Mouse (Mus musculus) heart, embryonic 16.5 days (tissue): ENCODE measurements around the gene Nup153. TPM values are rescaled to one million over a fixed set of nuclear protein-coding genes. Genes with fewer than 3 reads are reported as not detected.

Experiments
- ATAC-seq: fragments of 200-750 bp; cut with Nextera tagmentation; replicated peaks from 2 replicates; pipeline ENCODE4 v1.8.0; 2017; ENCODE audit warnings: moderate number of reproducible peaks; ENCODE audit not compliant: insufficient read depth, low FRiP score; ENCODE audit errors: extremely low read depth
- H3K27ac ChIP-seq: fragments of 300-500 bp; sonication (generic); 2 replicates; pipeline ENCODE4 v1.5.1; 2014; ENCODE audit warnings: mild to moderate bottlenecking, low read length, control low read depth, moderate library complexity
- H3K27me3 ChIP-seq: fragments of 300-500 bp; sonication (generic); 2 replicates; pipeline ENCODE4 v1.6.1; 2014; ENCODE audit warnings: low read length, mixed read lengths; ENCODE audit not compliant: control insufficient read depth, insufficient read depth
- H3K36me3 ChIP-seq: fragments of 300-500 bp; sonication (generic); 2 replicates; pipeline ENCODE4 v1.6.1; 2014; ENCODE audit not compliant: control insufficient read depth, insufficient read depth
- H3K4me1 ChIP-seq: fragments of 300-500 bp; sonication (generic); 2 replicates; pipeline ENCODE4 v1.6.1; 2014; ENCODE audit warnings: low read length, mixed read lengths; ENCODE audit not compliant: control insufficient read depth, insufficient read depth
- H3K4me2 ChIP-seq: fragments of 300-500 bp; sonication (generic); 2 replicates; pipeline ENCODE4 v1.6.1; 2014; ENCODE audit warnings: low read depth, mild to moderate bottlenecking, control low read depth, low read length
- H3K4me3 ChIP-seq: fragments of 300-500 bp; sonication (generic); 2 replicates; pipeline ENCODE4 v1.5.1; 2014; ENCODE audit warnings: mild to moderate bottlenecking, control low read depth, low read length
- H3K9ac ChIP-seq: fragments of 300-500 bp; sonication (generic); 2 replicates; pipeline ENCODE4 v1.6.1; 2014; ENCODE audit warnings: low read length, control low read depth
- H3K9me3 ChIP-seq: fragments of 300-500 bp; sonication (generic); replicated peaks from 2 replicates; pipeline ENCODE4 v1.6.1; 2016; ENCODE audit warnings: low read length; ENCODE audit not compliant: control insufficient read depth
- WGBS: fragments of 180-500 bp; shearing (Covaris S2); extraction: QIAGEN DNeasy Blood & Tissue Kit; methylation state at CpG from one replicate; pipeline ENCODE4 v1.1.7; 2014; 5-methylcytosine and 5-hydroxymethylcytosine counted together
- polyA plus RNA-seq: library from polyadenylated mRNA; unstranded; fragments of >200 nt; fragmentation: Nextera tagmentation; extraction: Ambion mirVana; gene quantifications from 2 replicates; pipeline ENCODE4 v1.2.1, GENCODE M21; 2015

Gene Nup153
- polyA plus RNA-seq, 1 experiment from 2014 or later = 12.7 TPM

DNA sequence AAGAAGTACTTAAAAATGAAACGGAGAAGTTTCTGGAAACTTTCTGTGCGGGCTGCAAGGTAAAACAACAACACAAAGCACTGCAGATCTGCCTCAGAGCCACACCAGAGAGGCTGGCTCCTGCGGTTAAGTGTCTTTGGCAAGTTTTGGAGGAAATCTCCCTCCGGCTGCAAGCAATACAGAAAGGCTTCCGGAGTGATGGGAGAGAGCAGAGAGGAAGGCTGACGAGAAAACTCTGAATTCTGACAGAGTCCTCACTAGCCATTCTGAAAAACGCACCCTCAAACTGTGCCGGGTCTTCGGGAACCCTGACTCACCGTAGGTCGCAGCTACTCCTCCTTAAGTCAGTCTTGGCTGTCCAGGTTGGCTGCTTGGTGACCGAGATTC lies 8.7 kb upstream of the Nup153 start:
- Histone ChIP-seq H3K4me2 (peak overlapping the region; percentile 85), H3K4me3 (peak overlapping the region; percentile 68), H3K9ac (peak overlapping the region; percentile 72), H3K4me1 (peaks cover 3% of the 10 kb centered on the region; the same call in 1 of the 2 replicates), H3K27ac (peak overlapping the region; percentile 54), H3K9me3 (no peaks in the 10 kb centered on the region), H3K27me3 (no peaks in the 10 kb centered on the region), H3K36me3 (no peaks in the 10 kb centered on the region)
- peak; percentile 28; the same call in 1 of the 2 replicates for ATAC-seq
- 2% methylated on average over 12 of the region's 12 CpGs for WGBS

DNA sequence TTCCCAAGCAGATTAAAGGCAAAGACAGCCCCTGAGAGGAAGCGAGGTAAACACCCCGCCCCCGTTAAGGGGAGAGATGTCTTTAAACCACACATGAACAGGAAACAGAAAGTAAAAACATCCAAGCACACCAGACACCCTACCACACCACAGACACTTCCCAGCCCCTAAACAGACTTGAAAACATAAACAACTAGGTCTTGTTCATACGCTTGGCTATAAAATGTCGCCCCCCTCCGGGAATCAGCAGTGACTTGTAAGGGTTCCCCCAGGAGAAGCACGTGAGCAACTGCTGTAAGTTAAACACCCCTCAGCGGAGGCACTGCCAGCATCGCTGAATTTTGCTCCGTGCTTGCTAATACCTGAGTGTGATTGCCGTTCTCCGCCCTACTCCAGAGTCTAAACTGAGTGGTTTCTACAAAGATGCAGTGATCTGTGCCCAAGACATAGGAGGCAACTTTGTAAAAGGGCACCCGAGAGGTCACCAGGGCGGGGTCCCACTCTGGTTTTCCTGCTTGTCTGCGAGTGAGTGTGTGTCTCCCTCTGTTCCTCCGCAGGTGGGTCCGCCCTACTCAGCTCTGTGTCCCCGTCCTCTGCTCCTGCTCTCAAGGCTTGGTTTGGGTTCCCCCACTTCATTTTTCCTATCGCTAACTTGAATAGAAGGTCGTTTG lies 8.2 kb upstream of the Nup153 start:
- WGBS = under 1% methylated on average over 20 of the region's 20 CpGs
- peaks cover 3% of the 10 kb centered on the region; the same call in 1 of the 2 replicates for H3K4me1 ChIP-seq
- H3K4me3 ChIP-seq = peak overlapping the region; percentile 68
- no peaks in the 10 kb centered on the region for H3K36me3 ChIP-seq
- peak overlapping the region; percentile 72 for H3K9ac ChIP-seq
- no peaks in the 10 kb centered on the region for H3K27me3 ChIP-seq
- ATAC-seq = peak; percentile 75
- no peaks in the 10 kb centered on the region for H3K9me3 ChIP-seq
- H3K4me2 ChIP-seq = peak overlapping the region; percentile 85
- peak overlapping the region; percentile 54 for H3K27ac ChIP-seq

DNA sequence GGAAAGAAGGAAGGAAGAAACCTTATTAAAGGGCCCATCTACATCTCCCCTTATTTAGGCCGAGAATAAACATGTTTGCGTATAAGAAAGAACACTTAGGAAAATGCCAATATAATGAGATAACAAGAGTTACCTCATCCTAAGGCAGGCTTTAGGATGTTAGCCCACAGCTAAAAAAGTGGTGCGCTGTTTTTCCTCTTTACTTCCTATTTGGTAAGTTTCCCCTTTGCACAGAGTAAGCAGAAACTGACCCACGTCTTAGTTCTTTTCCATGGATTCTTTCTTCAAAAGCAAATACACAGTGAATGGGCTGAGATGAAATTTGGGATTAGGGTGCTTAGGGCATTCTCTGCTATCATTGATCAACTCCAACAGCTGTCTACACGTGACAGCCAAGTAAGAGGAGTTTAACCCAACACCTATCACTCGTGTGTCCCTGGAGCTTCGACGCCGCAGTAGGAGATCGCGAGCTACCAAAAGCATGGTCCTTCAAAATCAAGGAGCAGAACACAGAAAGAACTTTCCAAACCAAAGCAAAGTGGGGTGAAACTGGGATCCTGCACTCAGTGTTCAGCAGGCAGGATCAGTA lies 7.6 kb upstream of the Nup153 start:
- Histone ChIP-seq H3K9ac (peak overlapping the region; percentile 72), H3K27me3 (no peaks in the 10 kb centered on the region), H3K4me1 (peaks cover 3% of the 10 kb centered on the region; the same call in 1 of the 2 replicates), H3K9me3 (no peaks in the 10 kb centered on the region), H3K27ac (peak overlapping the region; percentile 54), H3K4me3 (peak overlapping the region; percentile 68), H3K4me2 (peak overlapping the region; percentile 85), H3K36me3 (no peaks in the 10 kb centered on the region)
- WGBS = 36% methylated on average over 11 of the region's 11 CpGs
- peak; percentile 12; the same call in 1 of the 2 replicates for ATAC-seq

DNA sequence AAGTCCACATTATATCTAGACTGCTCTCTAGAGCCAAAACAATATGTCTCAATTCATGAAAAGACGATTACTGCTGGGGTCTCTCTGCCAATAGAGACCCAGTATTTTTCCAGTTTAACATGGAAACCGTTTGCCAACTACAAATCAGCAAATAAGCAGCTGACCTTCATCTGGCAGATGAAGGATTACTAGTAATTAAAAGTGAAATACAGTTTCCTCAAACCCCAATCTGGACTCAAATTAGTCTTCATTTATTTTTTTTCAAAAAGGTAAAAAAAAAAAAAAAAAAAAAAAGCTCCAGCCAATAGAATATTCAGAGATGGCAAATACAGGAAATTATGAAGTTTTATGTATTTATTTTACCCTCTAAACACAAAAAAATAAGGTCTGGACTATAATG lies 2.3 kb upstream of the Nup153 start:
- H3K27ac ChIP-seq = no peak overlapping the region
- no peak overlapping the region for H3K9ac ChIP-seq
- WGBS = 62% methylated on average over 2 of the region's 2 CpGs
- H3K4me2 ChIP-seq = no peak overlapping the region
- ATAC-seq = no peak
- no peak overlapping the region for H3K4me3 ChIP-seq
- no peaks in the 10 kb centered on the region for H3K36me3 ChIP-seq
- H3K4me1 ChIP-seq = peaks cover 6% of the 10 kb centered on the region
- no peaks in the 10 kb centered on the region for H3K9me3 ChIP-seq
- no peaks in the 10 kb centered on the region for H3K27me3 ChIP-seq

DNA sequence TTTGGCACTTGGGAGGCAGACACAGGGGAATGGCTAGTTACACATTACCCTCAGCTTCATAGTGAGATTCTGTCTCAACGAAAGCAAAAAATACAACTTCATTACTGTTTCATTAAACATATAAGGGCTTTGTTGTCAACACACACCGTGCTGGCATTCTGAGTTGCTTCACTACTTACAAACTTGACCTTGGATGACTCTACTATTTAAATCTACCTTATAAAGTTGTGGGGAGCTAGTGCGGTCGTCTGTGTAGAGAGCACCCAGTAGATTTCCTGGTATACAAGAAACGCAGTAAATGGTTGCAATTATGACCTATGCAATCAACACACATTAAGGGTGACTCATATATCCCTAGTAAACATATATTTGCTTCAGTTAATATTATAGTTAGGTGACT lies 671 bp upstream of the Nup153 start:
- no peaks in the 10 kb centered on the region for H3K27me3 ChIP-seq
- no peak for ATAC-seq
- 20% methylated on average over 5 of the region's 5 CpGs for WGBS
- H3K9me3 ChIP-seq = no peaks in the 10 kb centered on the region
- peaks cover 12% of the 10 kb centered on the region for H3K4me1 ChIP-seq
- no peaks in the 10 kb centered on the region for H3K36me3 ChIP-seq
- peak overlapping the region; percentile 67 for H3K9ac ChIP-seq
- peak overlapping the region; percentile 83 for H3K27ac ChIP-seq
- peak overlapping the region; percentile 64 for H3K4me2 ChIP-seq
- peak overlapping the region; percentile 99 for H3K4me3 ChIP-seq

DNA sequence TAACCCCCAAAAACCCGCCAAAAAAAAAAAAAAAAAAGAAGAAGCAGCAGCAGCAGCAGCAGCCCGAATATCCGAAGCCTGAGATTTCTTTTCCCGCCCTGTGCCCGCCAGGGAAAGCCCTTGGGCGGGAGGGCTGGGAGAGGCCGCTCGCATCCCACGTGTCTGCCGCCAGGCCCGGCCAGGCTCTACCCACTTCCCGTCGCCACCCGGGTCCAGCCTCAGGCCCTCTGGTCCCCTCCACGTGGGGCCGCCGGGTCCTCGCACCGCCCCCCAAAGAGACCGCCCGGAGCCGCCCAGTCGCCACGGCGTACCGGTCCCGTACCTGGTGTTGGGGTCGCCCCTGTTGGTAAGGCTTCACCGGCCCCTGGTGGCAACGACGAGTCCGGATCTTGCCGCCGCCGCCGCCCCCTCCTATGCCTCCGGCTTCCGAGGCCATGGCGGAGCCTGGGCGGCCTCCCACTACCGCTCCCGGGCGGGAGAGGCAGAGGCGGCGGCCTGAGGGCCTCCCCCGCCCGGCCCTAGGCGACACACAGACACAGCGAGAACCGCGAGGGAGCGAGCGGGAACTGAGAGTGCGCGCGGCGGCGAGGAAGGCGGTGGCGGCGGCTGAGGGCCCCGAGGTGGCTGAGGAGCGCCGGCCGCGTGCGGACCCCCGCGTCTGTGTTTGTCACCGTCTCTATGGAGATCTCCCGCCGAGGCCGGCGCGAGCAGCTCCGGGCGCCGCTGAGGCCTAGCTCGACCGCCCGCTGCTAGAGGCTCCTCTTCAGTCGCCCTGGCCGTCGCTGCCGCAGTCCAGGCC lies 503 bp downstream of the Nup153 start:
- H3K36me3 ChIP-seq = no peaks in the 10 kb centered on the region
- peak; percentile 74 for ATAC-seq
- no peaks in the 10 kb centered on the region for H3K27me3 ChIP-seq
- WGBS = 0% methylated on average over 84 of the region's 85 CpGs
- peak overlapping the region; percentile 95 for H3K27ac ChIP-seq
- H3K4me3 ChIP-seq = peak overlapping the region; percentile 99
- peak overlapping the region; percentile 76 for H3K4me2 ChIP-seq
- peaks cover 12% of the 10 kb centered on the region for H3K4me1 ChIP-seq
- H3K9ac ChIP-seq = peak overlapping the region; percentile 96
- H3K9me3 ChIP-seq = no peaks in the 10 kb centered on the region

DNA sequence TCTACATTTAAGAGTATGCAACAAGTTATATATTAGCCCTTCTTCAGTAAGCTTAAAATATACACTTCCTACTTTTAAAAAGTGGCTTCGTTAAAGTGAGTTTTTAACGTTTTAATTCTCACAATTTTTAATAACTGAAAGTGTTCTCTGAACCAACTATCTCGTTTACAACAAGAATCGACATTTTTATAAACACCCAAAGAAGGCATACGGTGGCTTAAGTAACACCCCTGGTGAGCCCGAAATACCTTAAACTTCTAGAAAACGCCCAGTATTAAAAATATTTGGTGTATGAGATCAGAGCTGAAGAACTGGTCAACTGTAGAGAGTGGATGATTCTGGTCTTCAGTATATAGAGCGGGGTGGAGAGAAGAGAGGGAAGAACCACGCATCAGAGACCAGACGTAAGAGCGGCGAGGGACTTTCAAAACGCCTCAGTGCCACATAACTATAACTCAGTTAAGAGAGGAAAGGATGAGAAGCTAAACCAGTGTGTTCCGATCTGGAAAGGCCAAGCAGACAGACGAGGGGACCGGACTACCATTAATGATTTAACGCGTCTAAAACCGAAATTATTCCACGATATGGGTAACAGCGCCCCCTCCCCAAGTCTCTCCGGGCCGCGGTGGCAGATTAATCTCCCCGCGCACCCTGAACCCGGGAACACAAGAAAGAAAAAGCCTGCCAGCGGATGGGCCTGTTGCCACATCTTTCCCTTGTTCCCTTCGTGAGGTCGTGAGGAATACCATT lies 1.3 kb downstream of the Nup153 start:
- Histone ChIP-seq H3K4me1 (peaks cover 14% of the 10 kb centered on the region), H3K4me3 (peak overlapping the region; percentile 99)
- whole genome bisulfite sequencing = under 1% methylated on average over 30 of the region's 30 CpGs

DNA sequence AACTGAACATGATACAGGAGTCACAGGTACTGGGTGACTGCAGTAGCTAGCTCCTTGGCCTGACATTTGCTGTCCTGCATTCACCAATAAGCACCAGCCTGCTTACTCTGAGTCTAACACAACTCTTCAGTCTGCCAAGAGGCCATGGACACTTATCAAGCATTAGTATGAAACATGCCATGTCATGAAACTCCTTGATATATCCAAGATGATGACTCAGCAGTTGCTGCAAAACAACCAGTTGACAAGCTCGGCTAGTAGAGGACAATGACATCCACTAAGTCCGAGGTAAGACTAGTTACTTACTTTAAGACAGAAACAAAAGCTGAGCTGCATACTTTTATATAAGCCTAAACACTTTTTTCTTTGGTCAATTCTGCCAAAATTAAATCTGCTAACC lies 2.5 kb downstream of the Nup153 start:
- peak overlapping the region; percentile 46 for H3K4me2 ChIP-seq
- no peak overlapping the region for H3K27ac ChIP-seq
- no peak for ATAC-seq
- H3K27me3 ChIP-seq = no peaks in the 10 kb centered on the region
- WGBS = 14% methylated on average over 2 of the region's 2 CpGs
- peak overlapping the region; percentile 49; the same call in 1 of the 2 replicates for H3K9ac ChIP-seq
- H3K9me3 ChIP-seq = no peaks in the 10 kb centered on the region
- no peaks in the 10 kb centered on the region for H3K36me3 ChIP-seq
- H3K4me1 ChIP-seq = peaks cover 14% of the 10 kb centered on the region
- H3K4me3 ChIP-seq = peak overlapping the region; percentile 12; the same call in 1 of the 2 replicates

More for the DNA sequence above, 1.3 kb downstream of the Nup153 start:
- Histone ChIP-seq H3K36me3 (no peaks in the 10 kb centered on the region), H3K9me3 (no peaks in the 10 kb centered on the region), H3K27ac (peak overlapping the region; percentile 95), H3K9ac (peak overlapping the region; percentile 96), H3K4me2 (peak overlapping the region; percentile 76), H3K27me3 (no peaks in the 10 kb centered on the region)
- no peak for ATAC-seq
